Mouse (Mus musculus) heart, adult 11 months (tissue): ENCODE data around the gene Ang2.

ENCODE experiments used
- DNase-seq: peaks from one replicate; pipeline ENCODE4 v3.0.0; 2022

The Ang2 gene

DNA sequence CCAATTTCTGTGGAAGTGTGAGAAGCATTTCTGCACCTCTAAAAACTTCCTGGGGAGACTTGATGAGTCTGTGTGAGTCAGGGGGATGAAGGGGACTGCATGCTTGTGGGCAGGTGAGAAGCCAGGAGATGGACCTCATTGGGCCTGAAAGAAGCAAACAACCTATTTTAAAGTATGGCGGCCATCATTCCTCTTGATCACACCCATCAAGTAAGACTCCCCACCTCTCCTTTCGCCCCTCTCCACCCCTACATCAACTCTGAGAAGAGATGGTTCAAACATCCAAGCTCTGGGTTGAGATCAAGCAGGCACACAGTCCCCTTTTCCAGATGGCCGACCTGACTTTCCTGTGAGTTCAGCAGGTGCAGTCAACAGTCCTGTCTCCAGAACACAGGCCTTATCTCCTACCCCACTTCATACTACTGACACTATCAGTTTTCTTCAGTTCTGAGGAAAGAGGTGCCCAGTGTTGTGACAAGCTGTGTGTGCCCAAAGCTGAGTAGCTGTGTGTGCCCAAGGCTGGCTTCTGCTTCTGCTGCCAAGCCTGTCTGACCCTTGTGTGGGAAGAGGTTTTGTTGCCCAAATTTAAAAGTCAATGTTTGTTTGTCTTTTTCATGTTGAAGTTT, 48.6 kb downstream of the Ang2 start:
- DNase-seq, result peak; percentile 73

GRCm38 (mm10) chr14:51149164-51149563, 49.8 kb downstream of the Ang2 start:
- peak; percentile 48 for DNase-seq

GRCm38 (mm10) chr14:51148006-51148405, 50.9 kb downstream of the Ang2 start:
- DNase-seq, result peak; percentile 64

- DNase-seq, result no peak
Measured at GRCm38 (mm10) chr14:51146685-51147084, 52.3 kb downstream of the Ang2 start, which contains the start of gene Rnase1. TSS of gene Rnase1 (minus strand) at chr14:51146785.

DNA sequence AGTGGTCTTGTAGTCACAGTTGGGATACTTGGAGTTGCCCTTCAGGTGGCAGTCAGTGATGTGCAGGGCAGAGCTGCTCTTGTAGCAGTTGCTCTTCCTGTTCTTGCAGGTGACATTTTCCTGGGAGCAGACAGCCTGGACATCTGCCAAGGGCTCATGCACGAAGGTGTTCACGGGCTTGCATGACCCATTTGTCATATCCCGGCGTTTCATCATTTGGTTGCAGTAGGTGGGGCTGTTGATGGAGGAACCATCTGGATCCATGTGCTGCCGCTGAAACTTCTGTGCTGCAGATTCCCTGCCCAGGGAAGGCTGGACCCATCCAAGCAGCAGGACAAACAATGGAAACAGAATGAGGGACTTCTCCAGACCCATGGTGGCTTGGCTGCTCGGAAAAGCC, 53.4 kb downstream of the Ang2 start:
- peak; percentile 88 for DNase-seq
